Mouse (Mus musculus): ENCODE measurements around the gene Tmprss2. TPM values are rescaled to one million over a fixed set of nuclear protein-coding genes. Genes with fewer than 3 reads are reported as not detected.

Gene Tmprss2
- polyA plus RNA-seq, 1 experiment from 2014 or later = 0.55 TPM

Other genes with a start within 250 kb of the Tmprss2 start
- gene Mx1, start 148.3 kb downstream of the Tmprss2 start, polyA plus RNA-seq (2016; fragmentation: Nextera tagmentation; extraction: Ambion mirVana) = not detected in 2 replicates
- gene Fam3b, start 96.4 kb downstream of the Tmprss2 start, polyA plus RNA-seq (2016; fragmentation: Nextera tagmentation; extraction: Ambion mirVana) = not detected in 2 replicates
- 7.8 and 8.4 TPM in 2 replicates for gene Ripk4, start 152.6 kb upstream of the Tmprss2 start, polyA plus RNA-seq (2016; fragmentation: Nextera tagmentation; extraction: Ambion mirVana)
- 16.6 and 17.2 TPM in 2 replicates for gene Prdm15, start 240.7 kb upstream of the Tmprss2 start, polyA plus RNA-seq (2016; fragmentation: Nextera tagmentation; extraction: Ambion mirVana)

All from embryonic facial prominence, embryonic 10.5 days (tissue).